Mouse (Mus musculus): ENCODE data around the gene Ahnak2. TPM values are rescaled to one million over a fixed set of nuclear protein-coding genes. Genes with fewer than 3 reads are reported as not detected.

Gene Ahnak2
- total RNA-seq (2023), result under 1 TPM; 0.37 to 0.79 TPM

GRCm38 (mm10) chr12:112801864-112802846 is at the start of gene Ahnak2:
Gene Ahnak2 (minus strand): TSS chr12:112802657.

DNA sequence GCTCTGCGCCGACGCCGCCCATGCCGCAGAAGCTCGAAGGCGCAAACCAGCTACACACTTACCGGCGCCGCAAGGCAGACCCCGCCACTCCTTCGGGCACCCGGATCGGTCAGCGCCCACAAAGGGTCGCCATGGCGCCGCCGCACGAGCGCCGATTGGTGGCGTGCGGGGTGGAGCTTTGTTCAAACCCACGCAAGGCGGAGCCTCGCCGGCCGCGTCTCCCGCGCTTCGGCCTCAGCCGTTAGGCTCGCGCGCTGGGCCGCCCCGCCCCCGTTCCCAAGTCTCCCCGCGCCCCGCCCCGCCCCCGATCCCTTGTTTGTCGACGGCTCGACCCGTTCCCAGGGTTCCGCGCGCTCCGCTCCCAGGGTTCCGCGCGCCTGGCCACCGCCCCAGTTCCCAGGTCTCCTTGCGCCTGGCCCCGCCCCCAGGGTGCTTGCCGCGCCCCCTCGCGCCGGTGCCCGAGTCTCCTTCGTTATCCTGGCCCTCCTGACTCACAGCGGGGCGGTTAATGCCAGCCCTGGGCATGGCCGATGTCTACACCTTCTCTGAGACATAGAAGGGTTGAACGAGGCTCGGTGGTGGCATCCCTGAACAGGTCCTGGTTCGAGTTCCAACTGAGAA is 26.9 kb upstream of the Ahnak2 start, which contains the start of gene Cdca4:
TSS of gene Cdca4 (minus strand) at position 180 of the 621 bp plus-strand sequence.

GRCm38 (mm10) chr12:112808587-112809364 is 6.3 kb upstream of the Ahnak2 start, which contains the start of gene Clba1:
Gene Clba1 (plus strand): TSS chr12:112808937.

DNA sequence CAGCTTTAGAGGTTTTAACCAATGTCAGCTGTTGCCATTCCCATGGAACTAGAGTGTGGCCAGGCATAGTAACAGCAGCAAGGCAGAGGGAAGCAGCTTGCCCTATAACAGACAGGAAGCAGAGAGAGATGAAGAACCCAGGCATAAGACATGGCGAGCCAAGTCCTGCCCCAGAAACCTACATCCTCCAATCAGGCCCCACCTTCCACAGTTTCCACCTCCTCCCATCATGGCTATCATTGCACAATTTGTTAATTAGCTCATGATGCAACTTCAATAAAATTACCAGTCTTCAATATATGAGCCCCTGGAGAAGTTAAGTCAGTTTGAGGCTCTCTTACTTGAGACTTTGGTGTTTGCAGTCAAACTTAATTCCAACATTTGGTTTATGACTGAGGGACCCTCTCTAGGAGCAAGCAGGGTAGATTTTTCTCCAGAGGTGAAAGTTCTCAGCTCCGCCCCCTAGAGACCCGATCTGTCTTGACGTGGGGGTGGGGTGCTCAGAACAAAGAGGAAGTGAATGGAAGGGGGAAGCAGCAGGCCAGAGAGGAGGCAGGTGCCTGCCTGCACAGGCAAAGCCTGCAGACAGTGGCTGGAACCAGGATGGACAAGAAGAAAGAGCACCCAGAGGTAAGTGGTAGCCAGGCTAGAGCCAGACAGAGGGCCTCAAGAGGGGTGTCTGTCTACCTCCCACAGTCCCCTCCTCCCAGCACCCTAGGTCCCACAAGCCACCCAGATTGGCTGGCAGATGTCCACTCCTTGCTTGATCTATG is 42.1 kb downstream of the Ahnak2 start, which contains the start of gene Pld4:
TSS of gene Pld4 (plus strand) at position 502 of the 773 bp plus-strand sequence.

Other genes with a start within 250 kb of the Ahnak2 start
- 10 to 100 TPM; 35.9 to 45.7 TPM for gene Inf2, start 213.9 kb downstream of the Ahnak2 start, total RNA-seq (2023)
- gene Adssl1, start 182.6 kb downstream of the Ahnak2 start, total RNA-seq (2023), result 10 to 100 TPM; 69.9 to 88.9 TPM
- gene Siva1, start 158.0 kb downstream of the Ahnak2 start, total RNA-seq (2023), result 10 to 100 TPM; 40.1 to 50.2 TPM
- gene Akt1, start 127.8 kb downstream of the Ahnak2 start, total RNA-seq (2023), result 100 to 1,000 TPM; 161 to 182 TPM
- gene Zbtb42, start 123.8 kb downstream of the Ahnak2 start, total RNA-seq (2023), result 10 to 100 TPM; 17.9 to 19.4 TPM
- gene Cep170b, start 82.2 kb downstream of the Ahnak2 start, total RNA-seq (2023), result under 1 TPM; 0.24 to 0.62 TPM
- gene Pld4, start 42.0 kb downstream of the Ahnak2 start, total RNA-seq (2023), result 100 to 1,000 TPM; 273 to 300 TPM
- gene Clba1, start 6.3 kb upstream of the Ahnak2 start, total RNA-seq (2023), result 1 to 10 TPM in 1 of 2 experiments, under 1 TPM in 1; 0.68 to 1.1 TPM
- 10 to 100 TPM; 35.1 to 38.5 TPM for gene Cdca4, start 26.8 kb upstream of the Ahnak2 start, total RNA-seq (2023)
- gene Gpr132, start 65.6 kb upstream of the Ahnak2 start, total RNA-seq (2023), result 10 to 100 TPM; 21.7 to 22.3 TPM
- under 1 TPM; 0.26 to 0.90 TPM for gene Jag2, start 127.1 kb upstream of the Ahnak2 start, total RNA-seq (2023)
- 1 to 10 TPM; 6.9 to 8.8 TPM for gene Nudt14, start 139.5 kb upstream of the Ahnak2 start, total RNA-seq (2023)
- 1 to 10 TPM; 3.4 to 5.5 TPM for gene Btbd6, start 173.8 kb upstream of the Ahnak2 start, total RNA-seq (2023)
- gene Brf1, start 198.0 kb upstream of the Ahnak2 start, total RNA-seq (2023), result 10 to 100 TPM; 62.7 to 67.4 TPM
- 10 to 100 TPM; 60.4 to 61.1 TPM for gene Pacs2, start 211.9 kb upstream of the Ahnak2 start, total RNA-seq (2023)

Data from neutrophil, adult 83 days (primary cell).